Mouse (Mus musculus): ENCODE results near the gene Ddx42.

Ddx42 gene

DNA sequence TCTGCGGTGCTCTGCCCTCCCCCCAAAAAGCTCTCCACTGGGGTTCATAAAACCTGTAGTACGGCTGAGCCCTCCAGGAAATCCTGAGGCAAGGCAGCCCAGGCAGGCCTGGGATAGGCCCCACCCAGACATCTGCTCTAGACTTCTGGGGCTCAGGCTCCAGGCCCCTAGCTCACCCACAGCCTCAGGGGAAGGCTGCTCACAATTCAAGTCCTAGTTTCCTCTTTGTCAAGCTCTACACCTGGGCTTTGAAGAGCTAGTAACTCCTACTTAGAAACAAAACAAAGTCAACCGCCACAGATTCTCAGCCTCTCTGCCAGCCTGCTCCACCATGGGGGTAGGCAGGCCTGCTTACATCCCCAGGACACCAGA lies 52.3 kb downstream of the Ddx42 start:
- peak; percentile 84 for DNase-seq

DNA sequence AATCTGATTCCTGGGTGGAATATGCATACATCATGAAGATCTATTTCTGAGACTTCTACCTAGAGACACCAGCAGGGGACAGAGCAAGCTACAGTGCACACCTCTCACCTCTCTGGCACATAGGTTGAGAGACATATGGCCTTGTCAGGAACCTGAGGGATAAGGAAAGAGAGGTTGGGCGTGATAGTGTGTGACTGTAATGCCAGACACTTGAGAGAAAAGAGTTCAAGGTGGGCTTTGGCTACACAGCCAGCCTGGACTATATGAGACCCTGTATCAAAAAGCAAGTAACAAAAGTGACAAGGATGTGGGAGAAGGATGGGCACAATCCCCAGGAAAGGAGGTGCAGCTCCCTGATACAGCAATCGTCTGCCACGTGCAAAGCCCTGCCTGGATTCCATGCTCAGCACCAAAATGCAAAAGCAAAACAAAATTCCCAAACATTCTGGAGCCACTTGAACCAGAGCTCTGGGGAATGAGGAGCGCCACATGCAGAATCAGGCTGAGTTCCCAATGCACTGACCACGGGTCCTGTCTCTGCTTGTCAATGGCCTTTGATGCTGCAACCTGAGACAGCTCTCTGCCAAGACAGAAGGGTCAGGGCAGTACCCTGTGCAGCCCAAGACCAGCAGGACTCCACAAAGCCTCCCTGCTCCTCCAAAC lies 54.5 kb downstream of the Ddx42 start:
- DNase-seq, result no peak

DNA sequence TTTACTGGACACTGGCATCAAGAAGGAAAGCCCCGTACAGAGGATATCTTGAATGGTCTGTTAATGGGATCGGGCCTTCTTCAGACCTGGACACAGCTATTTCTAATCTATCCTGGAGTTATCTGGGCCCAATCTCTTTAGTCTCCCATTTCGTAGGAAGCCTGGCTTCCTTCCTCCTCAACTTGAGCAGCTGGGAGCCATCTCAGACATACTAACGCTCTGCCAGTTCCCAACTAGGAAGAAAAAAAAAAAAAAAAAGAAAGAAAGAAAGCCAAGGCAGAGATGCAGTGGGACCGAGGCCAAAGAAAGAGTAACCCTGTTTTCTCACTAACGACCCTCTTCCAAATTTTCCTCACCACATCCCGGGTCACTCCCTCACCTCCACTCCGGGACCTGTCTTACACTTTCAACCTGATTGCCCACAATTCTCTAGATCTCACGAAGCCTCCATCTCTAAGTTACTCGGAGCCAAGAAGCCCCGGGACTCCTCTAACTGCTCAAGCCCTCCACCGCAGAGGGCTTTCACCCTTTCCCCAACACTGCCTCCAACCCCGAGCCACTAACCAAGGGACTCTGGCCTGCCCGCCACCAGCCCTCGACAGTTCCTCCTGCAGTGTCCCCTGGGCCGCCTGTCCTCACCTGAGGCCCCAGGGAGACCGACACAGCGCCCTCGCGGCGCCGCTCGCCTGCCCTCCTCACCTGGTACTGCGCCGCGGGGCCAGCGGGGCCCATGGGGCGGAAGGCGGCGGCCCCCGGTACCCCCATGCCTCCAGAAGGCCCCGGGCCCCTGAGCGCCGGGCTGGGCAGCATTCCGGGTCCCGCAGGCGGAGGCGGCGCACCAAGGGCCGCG lies 55.3 kb downstream of the Ddx42 start:
- DNase-seq, result no peak

DNA sequence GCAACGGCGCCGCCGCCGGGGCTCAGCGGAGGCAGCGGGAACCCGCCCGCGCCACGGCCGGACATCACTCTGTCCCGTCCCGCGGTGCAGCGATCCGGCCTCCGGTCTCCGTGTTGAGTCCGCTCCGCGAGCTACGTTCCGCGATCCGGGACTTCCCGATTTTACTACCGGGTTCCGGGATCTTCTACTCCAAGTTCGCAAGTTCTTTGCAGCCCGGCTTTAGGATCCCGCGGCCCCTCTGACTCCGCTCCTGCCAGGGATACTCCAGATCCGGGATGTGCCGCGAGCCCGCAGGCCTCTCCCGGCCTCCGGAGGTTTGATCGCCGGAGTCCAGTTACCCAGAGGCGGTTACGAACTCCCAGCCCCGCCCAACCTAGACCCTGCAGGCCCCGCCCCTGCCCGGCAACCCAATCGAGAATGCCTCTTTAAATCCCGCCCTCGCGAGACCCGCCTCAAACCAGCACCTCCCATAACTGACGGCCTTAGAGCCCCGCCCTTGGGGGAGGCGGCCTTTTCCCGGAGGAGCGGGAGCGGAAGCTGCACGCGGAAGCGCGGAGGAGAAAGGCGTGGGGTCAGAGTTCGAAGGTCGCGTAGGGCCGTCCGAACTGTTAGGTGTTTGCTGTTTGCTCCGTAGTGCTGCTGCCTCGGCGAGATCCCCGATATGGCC lies 56.1 kb downstream of the Ddx42 start, which contains the start of gene Smarcd2:
Gene Smarcd2, minus strand, starts transcription at position 329 of the 667 bp plus-strand sequence.
- DNase-seq, result peak; percentile 99

DNA sequence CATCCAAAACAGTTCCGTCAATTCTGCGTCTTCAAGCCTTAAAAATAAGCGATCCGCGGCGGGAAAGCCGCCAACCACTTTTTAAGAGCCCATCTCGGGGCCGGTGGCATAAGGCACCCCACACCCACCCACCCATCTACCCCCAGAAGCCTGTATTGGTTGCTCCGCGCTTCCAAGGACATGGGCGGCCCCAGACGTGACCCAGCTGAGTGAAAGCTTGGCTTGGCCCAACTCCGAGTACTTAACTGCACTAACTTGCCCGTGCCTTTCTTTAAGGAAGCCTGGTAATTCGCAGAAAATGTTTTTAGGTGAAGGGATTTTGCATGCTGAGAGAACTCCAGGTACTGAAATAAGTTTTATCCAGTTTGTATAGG lies 56.6 kb downstream of the Ddx42 start:
- DNase-seq, result no peak

DNA sequence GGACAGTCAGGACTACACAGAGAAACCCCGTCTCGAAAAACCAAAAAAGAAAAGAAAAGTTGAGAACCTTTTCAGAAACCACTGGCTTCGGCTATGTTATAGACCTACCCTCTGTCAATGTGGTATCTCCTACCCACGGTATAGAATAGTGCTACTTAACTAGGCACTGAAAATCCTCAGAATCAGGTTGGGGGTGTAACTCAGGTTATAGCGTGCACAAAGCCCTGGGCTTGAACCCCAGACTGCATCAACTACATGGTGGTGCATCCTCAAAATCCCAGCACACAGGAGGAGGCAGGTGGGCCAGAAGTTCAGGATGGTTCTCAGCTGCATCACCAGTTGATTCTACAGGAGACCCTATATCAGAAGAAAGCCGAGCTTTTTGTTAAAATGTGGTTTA lies 57.1 kb downstream of the Ddx42 start:
- peak; percentile 5 for DNase-seq

DNA sequence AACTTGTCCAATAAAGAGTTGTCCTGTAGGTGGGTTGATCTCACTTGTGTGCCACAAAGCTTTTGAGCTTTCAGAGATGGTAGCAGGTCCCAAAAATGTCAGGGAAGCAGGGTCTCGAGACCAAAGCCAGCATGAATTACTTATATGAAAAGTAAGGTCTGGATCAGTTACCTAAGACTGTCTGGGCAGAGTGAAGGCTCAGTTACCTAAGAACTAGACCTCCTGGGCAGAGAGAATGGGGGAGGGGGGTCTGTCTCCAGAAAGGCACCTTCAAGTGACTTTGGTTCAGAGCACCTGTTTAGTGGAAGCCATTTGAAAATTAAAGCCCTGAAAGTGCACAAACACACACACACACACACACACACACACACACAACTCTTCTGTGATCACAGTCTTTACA lies 57.6 kb downstream of the Ddx42 start:
- DNase-seq, result peak; percentile 2

DNA sequence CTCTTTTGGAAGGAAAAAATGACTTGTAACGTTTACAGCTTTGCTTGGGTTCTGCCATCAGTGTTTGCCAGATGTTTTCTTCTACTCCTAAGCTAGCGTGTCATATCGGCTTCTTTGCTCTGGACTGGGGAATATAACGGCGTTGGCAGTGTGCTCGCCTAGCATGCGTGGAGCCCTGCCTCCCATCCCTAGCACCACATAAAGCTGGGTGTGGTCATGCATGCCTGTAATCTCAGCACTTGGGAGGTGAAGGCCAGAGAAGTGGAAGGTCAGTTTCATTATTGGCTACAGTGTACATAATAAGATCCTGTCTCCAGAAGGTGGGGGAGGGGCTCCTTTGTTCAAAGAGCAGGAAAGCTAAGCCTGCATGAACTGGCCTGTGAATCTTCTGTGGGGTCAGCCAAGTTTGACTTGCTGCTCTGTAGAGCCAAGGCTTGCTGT lies 58.3 kb downstream of the Ddx42 start:
- peak; percentile 16 for DNase-seq

DNA sequence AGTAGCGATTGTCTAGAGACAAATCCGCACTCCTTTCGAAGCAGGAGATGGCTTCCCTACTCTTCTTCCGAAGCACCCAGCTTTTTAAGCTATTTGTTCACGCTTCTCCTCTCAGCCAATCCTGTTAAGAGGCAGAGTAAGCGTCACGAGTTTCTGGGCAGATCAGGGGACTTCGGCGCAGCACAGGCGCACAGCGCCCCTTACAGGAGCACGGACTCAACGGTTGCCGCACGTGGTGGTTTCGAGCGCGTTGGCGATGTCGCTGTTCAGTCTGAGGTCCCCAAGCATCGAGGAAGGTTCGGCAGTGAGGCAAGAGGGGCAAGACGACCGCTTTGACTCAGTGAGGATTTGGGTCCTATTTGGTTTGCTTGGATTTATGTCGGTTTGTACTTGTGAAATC lies 59.7 kb downstream of the Ddx42 start, which contains the start of gene Tcam1:
Gene Tcam1, plus strand, starts transcription at position 219 of the 400 bp plus-strand sequence.
- DNase-seq, result peak; percentile 94

DNA sequence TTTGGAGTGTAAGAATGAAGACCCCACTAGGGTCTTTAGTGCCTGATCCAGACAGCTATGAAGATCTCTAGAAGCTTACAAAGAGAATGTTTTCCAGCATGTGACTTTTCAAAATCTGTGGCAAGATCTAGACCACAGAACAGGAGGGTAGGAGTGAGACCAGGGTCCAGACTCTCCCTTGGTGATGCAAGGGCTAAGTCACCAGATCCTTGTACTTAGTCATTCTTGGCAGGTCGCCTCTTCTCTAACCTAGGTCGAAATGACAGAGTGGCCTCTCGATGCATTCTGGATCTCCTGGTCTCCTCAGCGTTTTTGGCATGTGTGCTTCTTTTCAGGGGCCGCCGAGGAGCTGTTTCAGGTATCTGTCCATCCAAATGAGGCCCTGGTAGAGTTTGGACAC lies 65.7 kb downstream of the Ddx42 start:
- no peak for DNase-seq

DNA sequence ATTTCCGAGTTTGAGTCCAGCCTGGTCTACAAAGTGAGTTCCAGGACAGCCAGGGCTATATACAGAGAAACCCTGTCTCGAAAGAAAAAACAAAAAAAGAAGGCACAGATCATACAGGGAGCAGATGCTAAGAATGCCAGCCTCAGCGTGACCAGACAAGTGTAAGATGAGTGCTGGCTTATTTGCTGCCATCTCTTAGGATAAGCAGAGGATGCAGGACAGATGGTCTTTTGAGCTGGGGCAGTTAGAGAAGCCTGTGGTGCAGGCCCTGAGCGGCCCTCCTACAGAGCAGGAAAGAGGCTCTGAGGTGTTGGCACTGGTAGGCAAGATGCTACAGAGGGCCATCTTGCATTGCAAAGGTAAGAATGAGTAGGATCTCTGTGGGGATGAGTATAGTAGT lies 66.6 kb downstream of the Ddx42 start:
- DNase-seq, result no peak

DNA sequence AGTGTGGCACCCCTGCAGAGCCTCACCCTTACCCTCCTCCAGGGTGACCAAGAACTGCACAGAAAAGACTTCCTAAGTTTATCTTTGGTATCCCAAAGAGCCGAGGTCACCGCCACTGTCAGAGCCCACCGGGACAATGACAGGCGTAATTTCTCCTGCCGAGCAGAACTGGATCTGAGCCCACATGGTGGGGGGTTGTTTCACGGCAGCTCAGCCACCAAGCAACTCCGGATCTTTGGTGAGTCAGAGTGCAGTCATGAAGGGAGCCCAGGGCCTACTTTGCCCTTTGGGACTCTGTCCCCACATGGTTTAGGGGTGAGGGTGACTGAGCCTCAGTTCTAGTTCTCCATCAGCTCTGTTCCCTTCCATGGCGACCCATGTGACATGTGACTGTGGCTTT lies 67.4 kb downstream of the Ddx42 start:
- no peak for DNase-seq

DNA sequence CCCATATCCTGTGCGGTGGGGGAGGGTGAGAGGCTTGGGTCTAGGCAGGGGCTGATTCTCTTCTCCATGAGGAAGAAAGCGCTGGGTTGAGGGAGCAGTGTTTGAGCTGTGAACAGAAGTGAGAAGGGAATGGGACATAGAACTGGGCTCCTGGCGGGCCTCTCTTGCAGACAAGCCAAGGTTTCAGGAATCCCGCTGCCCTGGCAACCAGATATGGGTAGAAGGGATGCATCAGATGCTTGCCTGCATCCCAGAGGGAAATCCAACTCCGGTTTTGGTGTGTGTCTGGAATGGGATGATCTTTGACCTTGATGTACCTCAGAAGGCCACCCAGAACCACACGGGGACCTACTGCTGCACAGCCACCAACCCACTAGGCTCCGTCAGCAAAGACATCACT lies 69.5 kb downstream of the Ddx42 start:
- DNase-seq, result no peak

DNA sequence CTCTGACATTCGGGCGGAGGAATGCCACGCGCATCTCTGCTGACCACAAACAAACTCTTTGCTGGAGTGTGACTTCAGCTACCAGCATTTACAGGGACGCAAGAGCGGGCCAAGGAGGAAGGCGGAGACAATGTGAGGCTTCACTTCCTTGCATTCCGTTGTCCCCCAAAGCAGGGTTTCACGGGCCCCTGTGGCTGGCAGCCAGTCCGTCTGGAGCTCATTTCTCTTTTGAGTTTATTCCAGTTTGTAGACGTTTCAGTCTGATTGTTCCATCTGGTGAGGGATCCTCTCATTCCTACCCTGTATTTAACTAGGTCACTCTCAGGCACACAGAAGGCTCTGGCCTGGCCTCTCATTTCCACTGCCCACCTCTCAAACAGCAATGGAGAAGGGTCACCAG lies 70.3 kb downstream of the Ddx42 start:
- DNase-seq, result peak; percentile 2

DNA sequence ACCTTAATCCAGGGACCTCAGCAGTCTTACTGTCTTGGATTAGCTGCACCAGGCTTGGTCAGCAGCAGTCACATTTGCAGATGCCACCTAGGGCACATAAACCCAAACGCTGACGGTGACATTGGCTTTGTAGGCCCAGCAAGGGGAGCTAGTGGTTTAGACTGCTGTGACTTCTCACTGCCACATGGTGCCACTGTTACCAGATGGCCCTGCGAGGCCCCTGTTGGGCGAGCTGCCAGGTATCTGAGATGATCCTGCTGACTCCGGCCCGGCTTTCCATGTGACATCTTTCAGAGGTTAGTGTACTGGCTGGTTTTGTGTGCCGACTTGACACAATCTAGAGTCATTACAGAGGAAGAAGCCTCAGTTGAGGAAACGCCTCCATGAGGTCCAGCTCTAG lies 72.6 kb downstream of the Ddx42 start:
- DNase-seq, result peak; percentile 43

DNA sequence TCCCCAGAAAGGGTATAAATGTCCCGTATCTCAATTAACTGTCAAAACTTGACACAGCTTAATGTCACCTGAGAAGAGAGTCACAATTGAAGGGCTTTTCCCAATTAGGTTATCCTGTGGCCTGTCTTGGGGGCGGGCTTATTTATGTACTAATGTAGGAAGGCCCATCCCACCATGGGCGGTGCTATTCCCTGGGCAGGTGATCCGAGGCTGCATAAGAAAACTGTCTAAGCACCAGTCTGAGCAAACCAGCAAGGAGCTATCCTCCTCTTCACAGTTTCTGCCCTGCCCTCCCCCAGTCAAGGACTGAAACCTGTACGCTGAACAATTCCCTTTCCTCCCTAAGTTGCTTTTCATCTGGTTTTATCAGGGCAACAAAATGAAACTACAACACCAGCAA lies 73.7 kb downstream of the Ddx42 start:
- no peak for DNase-seq

DNA sequence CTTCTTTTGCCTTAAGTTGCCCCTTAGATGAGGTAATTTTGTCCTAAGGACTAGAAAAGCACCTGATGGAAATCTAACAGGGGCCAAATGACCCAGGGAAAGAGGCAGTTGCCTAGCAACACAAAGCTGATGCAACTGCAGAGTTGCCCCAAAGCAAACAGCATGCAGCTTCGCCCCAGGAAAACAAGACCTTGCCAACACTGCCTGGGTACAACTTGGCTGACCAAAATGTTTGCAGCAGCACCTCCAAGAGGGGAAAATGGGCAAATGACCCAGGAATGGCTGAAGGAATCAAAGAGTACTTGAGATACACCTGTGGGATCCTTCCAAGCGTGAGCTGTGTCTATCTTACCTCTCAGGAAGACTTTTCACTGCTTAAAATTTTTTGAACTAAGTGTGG lies 75.1 kb downstream of the Ddx42 start:
- no peak for DNase-seq
